Mouse (Mus musculus) ES-Bruce4 (cell line): Measurements from ENCODE around the gene Pnldc1. TPM values are rescaled to one million over a fixed set of nuclear protein-coding genes. Genes with fewer than 3 reads are reported as not detected.
"Not testable (repeated sequence)": the region's sequence is repeated elsewhere in the genome, so short reads cannot be mapped to it uniquely, and the experiment has no call there.

Source experiments
- H3K27ac ChIP-seq: 2 replicates; pipeline ENCODE4 v1.5.1; 2012; ENCODE audit warnings: low read length, inconsistent platforms; ENCODE audit not compliant: insufficient read depth
- H3K27me3 ChIP-seq: 2 replicates; pipeline ENCODE4 v1.6.1; 2012; ENCODE audit warnings: mild to moderate bottlenecking, low read length, inconsistent platforms; ENCODE audit not compliant: control insufficient read depth, poor library complexity, insufficient read depth, severe bottlenecking
- H3K36me3 ChIP-seq: 2 replicates; pipeline ENCODE4 v1.6.1; 2012; ENCODE audit warnings: inconsistent platforms, mild to moderate bottlenecking, low read length, moderate library complexity; ENCODE audit not compliant: control insufficient read depth, poor library complexity, insufficient read depth, severe bottlenecking
- H3K4me1 ChIP-seq: one replicate; pipeline ENCODE4 v1.8.1; 2011; ENCODE audit warnings: low read length; ENCODE audit not compliant: control insufficient read depth, insufficient read depth
- H3K4me3 ChIP-seq: 2 replicates; pipeline ENCODE4 v1.5.1; 2011; ENCODE audit warnings: low read depth, mild to moderate bottlenecking, low read length
- H3K9ac ChIP-seq: 2 replicates; pipeline ENCODE4 v1.6.1; 2012; ENCODE audit warnings: low read depth, mild to moderate bottlenecking, inconsistent platforms; ENCODE audit not compliant: poor library complexity, severe bottlenecking
- H3K9me3 ChIP-seq: replicated peaks from 2 replicates; pipeline ENCODE4 v1.6.1; 2012; ENCODE audit warnings: mild to moderate bottlenecking, low read length, inconsistent platforms; ENCODE audit not compliant: control insufficient read depth, poor library complexity, insufficient read depth, severe bottlenecking
- CTCF ChIP-seq: IDR thresholded peaks from one replicate; pipeline ENCODE4 v1.8.1; 2011; ENCODE audit warnings: low read depth, low read length
- EP300 ChIP-seq: IDR thresholded peaks from 2 replicates; pipeline ENCODE4 v1.6.1; 2011; ENCODE audit warnings: low read depth, low read length; ENCODE audit not compliant: insufficient read depth
- POLR2A ChIP-seq: IDR thresholded peaks from one replicate; pipeline ENCODE4 v1.8.1; 2011; ENCODE audit warnings: low read length; ENCODE audit not compliant: insufficient read depth
- polyA plus RNA-seq: library from polyadenylated mRNA; stranded (reverse); fragments of >200 nt; gene quantifications from 2 replicates; pipeline ENCODE4 v1.2.4, GENCODE M21; 2011; ENCODE audit warnings: low read depth; ENCODE audit not compliant: missing spikeins, insufficient read depth, insufficient read length

The Pnldc1 gene
- polyA plus RNA-seq, 1 experiment = 31.8 TPM

DNA sequence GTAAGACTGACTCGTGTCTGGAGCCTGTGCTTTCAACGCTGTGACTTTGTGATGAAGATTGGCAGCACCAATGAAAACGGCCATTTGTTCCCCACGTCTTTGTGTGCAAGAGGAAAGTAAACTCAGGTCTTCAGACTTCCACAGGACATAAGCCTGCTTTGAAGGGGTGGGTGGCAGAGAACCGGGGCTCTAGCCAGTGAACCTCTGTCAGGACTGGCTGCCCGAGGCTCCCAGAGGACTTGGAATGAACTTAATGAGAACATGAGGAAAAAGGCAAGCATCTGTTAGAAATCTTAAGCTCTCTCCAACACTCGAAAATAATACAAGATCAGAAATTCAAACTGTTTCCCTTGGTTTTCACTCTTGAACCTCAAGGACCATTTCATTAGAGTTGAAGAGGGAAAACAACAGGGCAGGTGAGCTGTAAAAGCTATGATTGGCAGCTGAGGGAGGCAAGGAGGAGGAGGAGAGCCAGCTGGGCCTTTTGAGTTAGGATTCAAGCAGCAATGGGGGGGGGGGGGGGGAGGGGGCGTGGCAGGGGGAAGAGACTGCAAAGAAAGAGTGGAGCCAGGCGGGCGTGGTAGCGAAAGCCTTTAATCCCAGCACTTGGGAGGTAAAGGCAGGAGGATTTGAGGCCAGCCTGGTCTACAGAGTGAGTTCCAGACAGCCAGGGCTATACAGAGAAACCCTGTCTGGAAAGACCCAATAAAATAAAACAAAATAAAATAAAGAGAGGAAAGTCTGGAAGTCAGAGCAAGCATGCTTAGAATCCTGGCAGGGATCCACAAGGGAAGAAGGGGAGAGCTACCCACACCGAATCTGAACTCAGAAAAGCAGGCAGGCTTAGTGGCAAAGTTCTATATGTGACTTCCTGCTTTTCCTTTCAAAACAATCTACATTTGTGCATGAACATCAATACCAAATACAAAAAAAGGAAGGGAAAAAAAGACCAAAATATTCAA, 6.4 kb downstream of the Pnldc1 start:
- no peaks in the 10 kb centered on the region for H3K4me1 ChIP-seq
- no peaks in the 10 kb centered on the region for H3K9me3 ChIP-seq
- H3K9ac ChIP-seq = no peak overlapping the region
- H3K36me3 ChIP-seq = peaks cover 12% of the 10 kb centered on the region; the same call in 1 of the 2 replicates
- no peak overlapping the region for H3K27ac ChIP-seq
- no peak for TF ChIP-seq EP300
- no peaks in the 10 kb centered on the region for H3K27me3 ChIP-seq
- H3K4me3 ChIP-seq = no peak overlapping the region

DNA sequence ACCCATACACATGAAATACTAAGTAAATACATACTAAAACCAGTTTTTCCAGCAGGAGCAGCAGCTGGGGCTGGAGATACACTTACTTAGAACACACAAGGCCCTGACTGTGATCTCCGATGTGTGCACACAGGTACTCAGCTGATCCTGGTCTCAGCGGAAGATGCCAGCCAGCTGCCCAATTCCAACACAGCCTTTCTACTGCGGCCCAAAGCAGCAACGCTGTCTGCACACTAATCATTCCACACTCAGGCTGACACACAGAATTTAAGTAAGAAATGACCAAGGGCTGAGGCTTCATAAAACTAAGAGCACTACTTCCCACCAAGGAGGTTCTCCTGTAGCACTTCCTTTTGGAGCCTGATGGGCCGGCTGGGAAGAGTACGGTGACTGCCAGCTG, 7.7 kb downstream of the Pnldc1 start:
- Histone ChIP-seq H3K9me3 (no peaks in the 10 kb centered on the region), H3K4me3 (no peak overlapping the region), H3K4me1 (no peaks in the 10 kb centered on the region), H3K36me3 (peaks cover 12% of the 10 kb centered on the region; the same call in 1 of the 2 replicates), H3K9ac (no peak overlapping the region), H3K27me3 (no peaks in the 10 kb centered on the region), H3K27ac (no peak overlapping the region)
- TF ChIP-seq CTCF (no peak), POLR2A (no peak), EP300 (no peak)

DNA sequence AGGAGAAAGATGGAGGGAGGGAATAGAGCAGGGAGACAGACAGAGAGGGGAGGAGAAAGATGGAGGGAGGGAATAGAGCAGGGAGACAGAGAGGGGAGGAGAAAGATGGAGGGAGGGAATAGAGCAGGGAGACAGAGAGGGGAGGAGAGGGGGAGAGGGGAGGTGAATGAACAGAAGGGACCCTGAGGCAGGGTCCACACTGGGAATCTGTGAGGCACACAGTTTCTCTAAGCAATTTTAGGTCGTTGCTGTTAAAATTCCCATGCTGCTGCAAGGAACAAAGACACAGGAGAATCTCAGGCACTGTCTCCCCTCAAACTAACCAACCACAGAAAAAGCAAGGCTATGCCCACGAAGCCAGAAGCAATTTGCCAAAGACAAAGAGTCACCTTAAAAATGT, 11.4 kb downstream of the Pnldc1 start:
- not testable (repeated sequence) for H3K27ac ChIP-seq

DNA sequence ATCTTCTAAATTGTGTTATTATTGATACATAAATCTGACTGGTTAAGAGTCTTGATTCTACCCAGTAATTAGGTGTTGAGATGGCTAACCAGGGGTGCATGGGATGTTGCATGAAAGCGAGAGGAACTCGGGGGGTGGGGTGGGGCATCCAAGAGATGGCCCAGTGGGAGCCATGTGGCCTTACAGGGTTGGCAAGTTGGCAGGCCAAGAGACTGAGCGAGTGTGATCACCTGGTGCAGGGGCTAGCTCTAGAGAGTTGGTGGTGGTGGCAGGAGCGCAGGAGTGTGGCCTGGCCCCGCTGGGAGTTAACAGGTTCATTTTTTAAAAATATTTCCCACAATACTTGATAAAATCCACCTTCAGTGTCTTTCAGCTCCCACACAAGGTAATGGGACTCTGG, 12.4 kb downstream of the Pnldc1 start:
- Histone ChIP-seq H3K9ac (no peak overlapping the region), H3K27ac (no peak overlapping the region), H3K27me3 (no peaks in the 10 kb centered on the region), H3K9me3 (no peaks in the 10 kb centered on the region), H3K4me3 (no peak overlapping the region), H3K36me3 (peaks cover 8% of the 10 kb centered on the region; the same call in 1 of the 2 replicates), H3K4me1 (no peaks in the 10 kb centered on the region)
- TF ChIP-seq CTCF (no peak), POLR2A (no peak)

More for the DNA sequence above, 11.4 kb downstream of the Pnldc1 start:
- H3K4me3 ChIP-seq, H3K9me3 ChIP-seq, H3K9ac ChIP-seq, H3K4me1 ChIP-seq, H3K27me3 ChIP-seq: not testable (repeated sequence)
- peaks cover 12% of the 10 kb centered on the region; the same call in 1 of the 2 replicates for H3K36me3 ChIP-seq

DNA sequence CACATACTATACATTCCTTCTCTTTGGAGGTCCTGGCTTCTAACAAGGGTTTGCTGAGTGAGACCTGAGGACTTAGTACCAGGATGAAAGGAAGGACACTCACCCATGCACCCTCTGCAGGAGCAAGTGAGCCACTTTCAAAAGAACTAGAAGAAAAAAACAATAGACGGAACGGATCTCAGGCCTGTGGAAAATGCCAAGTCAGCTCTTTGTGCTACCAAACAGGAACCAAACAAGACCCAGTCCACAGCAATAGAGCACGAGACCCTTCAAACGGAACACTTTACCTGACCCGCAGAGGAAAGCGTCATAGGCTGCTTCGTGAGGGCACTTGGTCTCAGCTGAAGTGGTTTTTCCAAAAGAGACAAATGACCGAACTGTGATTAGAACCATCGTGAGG, 18.0 kb downstream of the Pnldc1 start:
- TF ChIP-seq POLR2A (no peak), EP300 (no peak), CTCF (no peak)
- H3K4me1 ChIP-seq = no peaks in the 10 kb centered on the region
- no peak overlapping the region for H3K4me3 ChIP-seq
- peaks cover 13% of the 10 kb centered on the region for H3K36me3 ChIP-seq
- H3K9me3 ChIP-seq = no peaks in the 10 kb centered on the region
- no peak overlapping the region for H3K9ac ChIP-seq
- H3K27me3 ChIP-seq = no peaks in the 10 kb centered on the region
- no peak overlapping the region for H3K27ac ChIP-seq

DNA sequence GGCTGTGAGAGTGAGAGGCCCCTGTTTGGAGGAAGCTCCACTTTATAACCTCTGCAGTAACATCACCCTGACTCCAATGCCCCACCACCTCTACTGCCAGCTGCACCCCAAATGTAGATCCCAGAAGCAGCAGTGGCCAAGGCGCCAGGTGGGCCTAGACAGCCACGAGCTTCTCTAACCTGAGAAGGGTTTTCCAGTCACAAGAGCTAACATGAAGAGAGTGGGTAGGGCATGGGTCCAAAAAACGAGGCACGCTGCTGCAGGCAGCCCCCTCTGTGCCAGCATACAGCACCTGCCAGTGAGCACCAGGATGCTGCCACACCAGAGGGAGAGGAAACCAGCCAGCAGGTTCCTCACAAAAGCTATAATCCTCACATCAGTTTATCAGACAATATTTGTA, 19.0 kb downstream of the Pnldc1 start:
- Histone ChIP-seq H3K4me3 (no peak overlapping the region), H3K27ac (no peak overlapping the region), H3K27me3 (no peaks in the 10 kb centered on the region), H3K4me1 (no peaks in the 10 kb centered on the region), H3K9me3 (no peaks in the 10 kb centered on the region), H3K36me3 (peaks cover 11% of the 10 kb centered on the region), H3K9ac (no peak overlapping the region)
- TF ChIP-seq EP300 (no peak), CTCF (no peak), POLR2A (no peak)
